Mouse (Mus musculus): ENCODE results near the gene Tmem217. TPM values are rescaled to one million over a fixed set of nuclear protein-coding genes. Genes with fewer than 3 reads are reported as not detected.
A peak's percentile ranks its signal among the peaks of the same experiment; 100 is the strongest.

Tmem217 gene
- polyA plus RNA-seq, 1 experiment from 2014 or later = 1.0 TPM

GRCm38 (mm10) chr17:29488978-29489970, 62.9 kb downstream of the Tmem217 start:
- 7% methylated on average over 30 of the region's 30 CpGs for WGBS
- peak overlapping the region; percentile 98 for H3K4me3 ChIP-seq
- peaks cover 50% of the 10 kb centered on the region for H3K4me1 ChIP-seq
- H3K27ac ChIP-seq = peak overlapping the region; percentile 97
- DNase-seq (ENCODE audit: extremely low spot score, low spot score) = no peak
- H3K9me3 ChIP-seq = no peaks in the 10 kb centered on the region
- peaks cover 13% of the 10 kb centered on the region for H3K36me3 ChIP-seq (replicated peaks)
- H3K27me3 ChIP-seq (ENCODE audit: poor library complexity, severe bottlenecking) = 0 out of 2 replicates have a peak, but pooled peaks cover 4% of the 10 kb centered on the region

- WGBS = 79% methylated on average over 8 of the region's 8 CpGs
- peaks cover 41% of the 10 kb centered on the region for H3K4me1 ChIP-seq
- H3K27me3 ChIP-seq (ENCODE audit: poor library complexity, severe bottlenecking) = 0 out of 2 replicates have a peak, but pooled peaks cover 4% of the 10 kb centered on the region
- H3K4me3 ChIP-seq = no peak overlapping the region
- H3K36me3 ChIP-seq (replicated peaks) = peaks cover 5% of the 10 kb centered on the region
- DNase-seq (ENCODE audit: extremely low spot score, low spot score) = no peak
- H3K9me3 ChIP-seq = no peaks in the 10 kb centered on the region
- peak overlapping the region; percentile 97 for H3K27ac ChIP-seq
These were observed 63.8 kb downstream of the Tmem217 start for GRCm38 (mm10) chr17:29488257-29488977.

- 81% methylated on average over 3 of the region's 3 CpGs for WGBS
- no peak for DNase-seq (ENCODE audit: extremely low spot score, low spot score)
- H3K4me1 ChIP-seq = peaks cover 23% of the 10 kb centered on the region
- H3K36me3 ChIP-seq (replicated peaks) = 0 out of 2 replicates have a peak, but pooled peaks cover 3% of the 10 kb centered on the region
- H3K4me3 ChIP-seq = no peak overlapping the region
- H3K27me3 ChIP-seq (ENCODE audit: poor library complexity, severe bottlenecking) = 0 out of 2 replicates have a peak, but pooled peaks cover 4% of the 10 kb centered on the region
- no peak overlapping the region for H3K27ac ChIP-seq
- H3K9me3 ChIP-seq = peaks cover 10% of the 10 kb centered on the region; the same call in 1 of the 2 replicates
These were observed 66.6 kb downstream of the Tmem217 start for GRCm38 (mm10) chr17:29485336-29486233.

- Histone ChIP-seq H3K27ac (no peak overlapping the region), H3K4me3 (no peak overlapping the region), H3K36me3 (replicated peaks) (0 out of 2 replicates have a peak, but pooled peaks cover 3% of the 10 kb centered on the region), H3K9me3 (peaks cover 10% of the 10 kb centered on the region; the same call in 1 of the 2 replicates), H3K4me1 (peaks cover 17% of the 10 kb centered on the region), H3K27me3 (ENCODE audit: poor library complexity, severe bottlenecking) (0 out of 2 replicates have a peak, but pooled peaks cover 4% of the 10 kb centered on the region)
- no peak for DNase-seq (ENCODE audit: extremely low spot score, low spot score)
- 85% methylated on average over 2 of the region's 2 CpGs for WGBS
These were observed 67.8 kb downstream of the Tmem217 start for GRCm38 (mm10) chr17:29484431-29484830.

- peaks cover 10% of the 10 kb centered on the region; the same call in 1 of the 2 replicates for H3K9me3 ChIP-seq
- H3K27ac ChIP-seq = no peak overlapping the region
- 92% methylated on average over 2 of the region's 2 CpGs for WGBS
- DNase-seq (ENCODE audit: extremely low spot score, low spot score) = no peak
- peaks cover 6% of the 10 kb centered on the region for H3K4me1 ChIP-seq
- H3K36me3 ChIP-seq (replicated peaks) = 0 out of 2 replicates have a peak, but pooled peaks cover 3% of the 10 kb centered on the region
- H3K27me3 ChIP-seq (ENCODE audit: poor library complexity, severe bottlenecking) = 0 out of 2 replicates have a peak, but pooled peaks cover under 1% of the 10 kb centered on the region
- no peak overlapping the region for H3K4me3 ChIP-seq
These were observed 68.9 kb downstream of the Tmem217 start for GRCm38 (mm10) chr17:29483282-29483681.

- 93% methylated on average over 7 of the region's 7 CpGs for WGBS
- Histone ChIP-seq H3K9me3 (peaks cover 10% of the 10 kb centered on the region; the same call in 1 of the 2 replicates), H3K4me3 (no peak overlapping the region), H3K27ac (no peak overlapping the region), H3K36me3 (replicated peaks) (0 out of 2 replicates have a peak, but pooled peaks cover 3% of the 10 kb centered on the region), H3K27me3 (ENCODE audit: poor library complexity, severe bottlenecking) (no peaks in the 10 kb centered on the region), H3K4me1 (peaks cover 4% of the 10 kb centered on the region; the same call in 1 of the 2 replicates)
- DNase-seq (ENCODE audit: extremely low spot score, low spot score) = no peak
These were observed 69.6 kb downstream of the Tmem217 start for GRCm38 (mm10) chr17:29482632-29483031.

- 84% methylated on average over 2 of the region's 2 CpGs for WGBS
- Histone ChIP-seq H3K4me1 (peaks cover 4% of the 10 kb centered on the region; the same call in 1 of the 2 replicates), H3K36me3 (replicated peaks) (0 out of 2 replicates have a peak, but pooled peaks cover 3% of the 10 kb centered on the region), H3K9me3 (peaks cover 10% of the 10 kb centered on the region; the same call in 1 of the 2 replicates), H3K27ac (no peak overlapping the region), H3K4me3 (no peak overlapping the region), H3K27me3 (ENCODE audit: poor library complexity, severe bottlenecking) (no peaks in the 10 kb centered on the region)
- no peak for DNase-seq (ENCODE audit: extremely low spot score, low spot score)
These were observed 71.9 kb downstream of the Tmem217 start for GRCm38 (mm10) chr17:29480256-29480655.

GRCm38 (mm10) chr17:29478271-29478670, 73.9 kb downstream of the Tmem217 start:
- no peaks in the 10 kb centered on the region for H3K27me3 ChIP-seq (ENCODE audit: poor library complexity, severe bottlenecking)
- H3K36me3 ChIP-seq (replicated peaks) = 0 out of 2 replicates have a peak, but pooled peaks cover 3% of the 10 kb centered on the region
- H3K27ac ChIP-seq = no peak overlapping the region
- DNase-seq (ENCODE audit: extremely low spot score, low spot score) = no peak
- H3K4me1 ChIP-seq = peaks cover 4% of the 10 kb centered on the region; the same call in 1 of the 2 replicates
- H3K4me3 ChIP-seq = no peak overlapping the region
- H3K9me3 ChIP-seq = peaks cover 10% of the 10 kb centered on the region; the same call in 1 of the 2 replicates
- 95% methylated on average over 4 of the region's 4 CpGs for WGBS

- H3K9me3 ChIP-seq = peaks cover 2% of the 10 kb centered on the region; the same call in 1 of the 2 replicates
- peaks cover 4% of the 10 kb centered on the region; the same call in 1 of the 2 replicates for H3K4me1 ChIP-seq
- H3K27ac ChIP-seq = no peak overlapping the region
- no peak for DNase-seq (ENCODE audit: extremely low spot score, low spot score)
- WGBS = 92% methylated on average over 10 of the region's 10 CpGs
- no peaks in the 10 kb centered on the region for H3K27me3 ChIP-seq (ENCODE audit: poor library complexity, severe bottlenecking)
- 0 out of 2 replicates have a peak, but pooled peaks cover 3% of the 10 kb centered on the region for H3K36me3 ChIP-seq (replicated peaks)
- no peak overlapping the region for H3K4me3 ChIP-seq
These were observed 74.8 kb downstream of the Tmem217 start for GRCm38 (mm10) chr17:29477357-29477756.

- Histone ChIP-seq H3K4me1 (peaks cover 4% of the 10 kb centered on the region; the same call in 1 of the 2 replicates), H3K27ac (no peak overlapping the region), H3K27me3 (ENCODE audit: poor library complexity, severe bottlenecking) (no peaks in the 10 kb centered on the region), H3K36me3 (replicated peaks) (no peaks in the 10 kb centered on the region), H3K9me3 (no peaks in the 10 kb centered on the region), H3K4me3 (no peak overlapping the region)
- DNase-seq (ENCODE audit: extremely low spot score, low spot score) = no peak
- 82% methylated on average over 4 of the region's 4 CpGs for WGBS
These were observed 75.7 kb downstream of the Tmem217 start for GRCm38 (mm10) chr17:29476461-29476860.

Data from forebrain, embryonic 10.5 days (tissue).